Mouse (Mus musculus) small intestine, adult 2 months (tissue): ENCODE results near the gene Ephb1.

Experiments
- CTCF ChIP-seq: fragments of 200-500 bp; IDR thresholded peaks from 2 replicates; pipeline ENCODE4 v1.5.1; 2012; ENCODE audit warnings: low read depth, mild to moderate bottlenecking, control low read depth, inconsistent platforms, low read length, moderate library complexity, mixed read lengths; ENCODE audit not compliant: insufficient replicate concordance, insufficient read length; ENCODE audit errors: extremely low read depth
- POLR2A ChIP-seq: fragments of 200-500 bp; IDR thresholded peaks from 2 replicates; pipeline ENCODE4 v1.6.1; 2012; ENCODE audit warnings: low read depth, mild to moderate bottlenecking, control low read depth, inconsistent platforms, low read length, moderate library complexity

GRCm38 (mm10) chr9:102342026-102342425 lies 12.5 kb downstream of the Ephb1 start:
- no peak for TF ChIP-seq CTCF
- no peak for TF ChIP-seq POLR2A
